14 mouse cellular contexts compared by ENCODE assay signal in the genomic region with DNA sequence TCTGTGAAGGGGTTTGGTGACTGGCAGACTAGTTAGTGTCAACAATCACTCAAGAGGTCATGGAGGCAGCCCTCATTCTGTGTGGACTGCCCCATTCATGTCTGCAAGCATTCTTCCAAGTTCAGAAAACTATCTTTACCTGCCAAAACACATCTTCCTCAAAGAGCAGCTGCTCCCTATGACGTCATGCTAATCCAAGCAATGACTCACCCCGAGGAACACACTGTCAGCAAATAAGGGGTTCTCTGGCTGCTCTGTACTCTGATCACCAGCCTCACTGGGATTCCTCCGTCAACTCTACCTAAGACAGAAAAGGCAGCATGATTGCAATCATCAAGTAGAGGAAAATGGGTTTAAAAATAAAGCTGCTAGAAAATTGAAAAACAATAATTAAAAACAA.
DNase-seq lines count a peak whose midpoint lies in the region; ATAC-seq and TF ChIP-seq lines count a peak whose summit lies in the region.
"Had no signal": no experiment of that assay in that cellular context is flagged by ENCODE, and none has a peak within 500 bp of the region (broad histone marks: within the 10 kb centered on the region; RNA-seq: fewer than 3 reads in every experiment).

No protein-coding gene starts in this region.

- H3K4me3 ChIP-seq in forebrain, embryonic 15.5 days, result no peak overlapping the region
- H3K4me3 ChIP-seq in forebrain, embryonic 10.5 days, result no peak overlapping the region
- H3K4me3 ChIP-seq in midbrain, postnatal 0 days (ENCODE audit: low read depth, low read length), result no peak overlapping the region
- no peak overlapping the region for H3K4me3 ChIP-seq in midbrain, embryonic 16.5 days (ENCODE audit: low read depth, low read length)
- H3K4me3 ChIP-seq in embryonic facial prominence, embryonic 14.5 days (ENCODE audit: low read depth, low read length), result no peak overlapping the region
- H3K4me3 ChIP-seq in stomach, postnatal 0 days (ENCODE audit: low read depth, low read length), result no peak overlapping the region
- H3K4me3 ChIP-seq: hindbrain, embryonic 15.5 days; midbrain, embryonic 12.5 days had no signal

- TF ChIP-seq CTCF in midbrain, postnatal 0 days (IDR thresholded peaks at IDR 0.05), result no peak
- no peak for TF ChIP-seq CTCF in stomach, postnatal 0 days (IDR thresholded peaks at IDR 0.05; ENCODE audit: low read depth)

- H3K4me2 ChIP-seq in forebrain, embryonic 15.5 days (replicated peaks), result no peak overlapping the region
- H3K4me2 ChIP-seq in midbrain, postnatal 0 days (ENCODE audit: low read depth, low read length, poor library complexity, severe bottlenecking), result no peak overlapping the region
- no peak overlapping the region for H3K4me2 ChIP-seq in midbrain, embryonic 16.5 days (ENCODE audit: low read length)
- H3K4me2 ChIP-seq in embryonic facial prominence, embryonic 14.5 days (ENCODE audit: low read depth, low read length), result no peak overlapping the region
- H3K4me2 ChIP-seq in stomach, postnatal 0 days (replicated peaks; ENCODE audit: low read depth), result no peak overlapping the region
- H3K4me2 ChIP-seq: hindbrain, embryonic 15.5 days; midbrain, embryonic 12.5 days had no signal

- ATAC-seq in forebrain, embryonic 15.5 days (replicated peaks), result 0 out of 2 replicates have a peak, but pooled peaks have one; percentile 26
- ATAC-seq in midbrain, postnatal 0 days (ENCODE audit: low FRiP score), result 0 out of 2 replicates have a peak, but pooled peaks have one; percentile 41
- ATAC-seq in midbrain, embryonic 16.5 days, result no peak
- peak; percentile 37; the same call in 1 of the 2 replicates for ATAC-seq in embryonic facial prominence, embryonic 14.5 days (ENCODE audit: low read depth)
- ATAC-seq in stomach, postnatal 0 days (ENCODE audit: low FRiP score, low TSS enrichment), result peak; percentile 74; the same call in 1 of the 2 replicates

- no peaks in the 10 kb centered on the region for H3K27me3 ChIP-seq in forebrain, embryonic 15.5 days
- no peaks in the 10 kb centered on the region for H3K27me3 ChIP-seq in forebrain, embryonic 10.5 days (ENCODE audit: poor library complexity, severe bottlenecking)
- H3K27me3 ChIP-seq in midbrain, postnatal 0 days (ENCODE audit: insufficient read depth, low read length), result no peaks in the 10 kb centered on the region
- H3K27me3 ChIP-seq in midbrain, embryonic 16.5 days (ENCODE audit: control insufficient read depth, insufficient read depth, low read depth, low read length), result no peaks in the 10 kb centered on the region
- no peaks in the 10 kb centered on the region for H3K27me3 ChIP-seq in embryonic facial prominence, embryonic 14.5 days (replicated peaks; ENCODE audit: control insufficient read depth, insufficient read depth, low read length)
- H3K27me3 ChIP-seq in stomach, postnatal 0 days (ENCODE audit: control insufficient read depth, insufficient read depth, low read length), result no peaks in the 10 kb centered on the region
- H3K27me3 ChIP-seq: hindbrain, embryonic 15.5 days; midbrain, embryonic 12.5 days had no signal

- TF ChIP-seq EP300 in stomach, postnatal 0 days (optimal IDR thresholded peaks at IDR 0.05), result no peak

- 22% methylated on average over 3 of the region's 3 CpGs for WGBS in forebrain, embryonic 15.5 days
- 74% methylated on average over 3 of the region's 3 CpGs for WGBS in forebrain, embryonic 10.5 days
- 43% methylated on average over 3 of the region's 3 CpGs for WGBS in midbrain, postnatal 0 days
- WGBS in midbrain, embryonic 16.5 days, result 48% methylated on average over 3 of the region's 3 CpGs
- WGBS in embryonic facial prominence, embryonic 14.5 days, result 27% methylated on average over 3 of the region's 3 CpGs
- 22% methylated on average over 3 of the region's 3 CpGs for WGBS in stomach, postnatal 0 days

- H3K36me3 ChIP-seq in forebrain, embryonic 15.5 days, result no peaks in the 10 kb centered on the region
- no peaks in the 10 kb centered on the region for H3K36me3 ChIP-seq in forebrain, embryonic 10.5 days (replicated peaks)
- no peaks in the 10 kb centered on the region for H3K36me3 ChIP-seq in midbrain, postnatal 0 days (ENCODE audit: insufficient read depth, low read length)
- H3K36me3 ChIP-seq in midbrain, embryonic 16.5 days (ENCODE audit: control insufficient read depth, insufficient read depth, low read length), result no peaks in the 10 kb centered on the region
- H3K36me3 ChIP-seq in embryonic facial prominence, embryonic 14.5 days (ENCODE audit: control insufficient read depth, insufficient read depth, low read length), result no peaks in the 10 kb centered on the region
- no peaks in the 10 kb centered on the region for H3K36me3 ChIP-seq in stomach, postnatal 0 days (ENCODE audit: control insufficient read depth, insufficient read depth, low read length)
- H3K36me3 ChIP-seq: hindbrain, embryonic 15.5 days; midbrain, embryonic 12.5 days had no signal

- no peaks in the 10 kb centered on the region for H3K9me3 ChIP-seq in forebrain, embryonic 15.5 days
- no peaks in the 10 kb centered on the region for H3K9me3 ChIP-seq in forebrain, embryonic 10.5 days
- H3K9me3 ChIP-seq in midbrain, postnatal 0 days (ENCODE audit: low read length), result no peaks in the 10 kb centered on the region
- H3K9me3 ChIP-seq in midbrain, embryonic 16.5 days (replicated peaks; ENCODE audit: control insufficient read depth, low read length, poor library complexity, severe bottlenecking), result no peaks in the 10 kb centered on the region
- no peaks in the 10 kb centered on the region for H3K9me3 ChIP-seq in embryonic facial prominence, embryonic 14.5 days (ENCODE audit: control insufficient read depth, low read length)
- H3K9me3 ChIP-seq in stomach, postnatal 0 days (ENCODE audit: control insufficient read depth, low read length), result no peaks in the 10 kb centered on the region
- H3K9me3 ChIP-seq: hindbrain, embryonic 15.5 days; midbrain, embryonic 12.5 days had no signal

- H3K4me1 ChIP-seq in forebrain, embryonic 15.5 days, result peaks cover under 1% of the 10 kb centered on the region; the same call in 1 of the 2 replicates
- 0 out of 2 replicates have a peak, but pooled peaks cover 2% of the 10 kb centered on the region for H3K4me1 ChIP-seq in forebrain, embryonic 10.5 days
- H3K4me1 ChIP-seq in midbrain, postnatal 0 days (ENCODE audit: insufficient read depth, low read length), result no peaks in the 10 kb centered on the region
- no peaks in the 10 kb centered on the region for H3K4me1 ChIP-seq in midbrain, embryonic 16.5 days (ENCODE audit: control insufficient read depth, insufficient read depth, low read length)
- H3K4me1 ChIP-seq in embryonic facial prominence, embryonic 14.5 days (ENCODE audit: control insufficient read depth, insufficient read depth, low read length), result peaks cover 6% of the 10 kb centered on the region
- H3K4me1 ChIP-seq in stomach, postnatal 0 days (replicated peaks; ENCODE audit: control insufficient read depth, insufficient read depth), result no peaks in the 10 kb centered on the region
- H3K4me1 ChIP-seq: hindbrain, embryonic 15.5 days had no signal

- DNase-seq in forebrain, embryonic 10.5 days (ENCODE audit: extremely low spot score, low spot score), result no peak
- DNase-seq in midbrain, postnatal 0 days (ENCODE audit: low spot score), result no peak
- DNase-seq in embryonic facial prominence, embryonic 14.5 days (ENCODE audit: low spot score), result peak; percentile 67
- DNase-seq in stomach, postnatal 0 days (ENCODE audit: low spot score), result peak; percentile 33
- no peak for DNase-seq in kidney, postnatal 10 days
- DNase-seq in kidney, postnatal 4 days, result no peak
- DNase-seq: kidney, postnatal 36 days; left cerebral cortex, postnatal 4 days; thymus, adult 2 months had no signal

- no peak overlapping the region for H3K27ac ChIP-seq in forebrain, embryonic 15.5 days (replicated peaks)
- no peak overlapping the region for H3K27ac ChIP-seq in forebrain, embryonic 10.5 days
- H3K27ac ChIP-seq in midbrain, postnatal 0 days (ENCODE audit: low read depth, low read length), result no peak overlapping the region
- H3K27ac ChIP-seq in midbrain, embryonic 16.5 days (ENCODE audit: low read length), result no peak overlapping the region
- no peak overlapping the region for H3K27ac ChIP-seq in embryonic facial prominence, embryonic 14.5 days (replicated peaks; ENCODE audit: low read depth, low read length)
- no peak overlapping the region for H3K27ac ChIP-seq in stomach, postnatal 0 days (replicated peaks)
- H3K27ac ChIP-seq: hindbrain, embryonic 15.5 days; macrophage; midbrain, embryonic 12.5 days had no signal

- H3K9ac ChIP-seq in forebrain, embryonic 15.5 days (replicated peaks), result no peak overlapping the region
- H3K9ac ChIP-seq in midbrain, postnatal 0 days (replicated peaks; ENCODE audit: low read length, poor library complexity, severe bottlenecking), result no peak overlapping the region
- no peak overlapping the region for H3K9ac ChIP-seq in midbrain, embryonic 16.5 days (ENCODE audit: low read depth, low read length)
- H3K9ac ChIP-seq in embryonic facial prominence, embryonic 14.5 days (ENCODE audit: low read depth, low read length), result no peak overlapping the region
- H3K9ac ChIP-seq in stomach, postnatal 0 days (ENCODE audit: low read length), result no peak overlapping the region
- H3K9ac ChIP-seq: hindbrain, embryonic 15.5 days; midbrain, embryonic 12.5 days had no signal

Comparison
In these comparisons a context has a peak if more than half of its experiments do, and no peak if none do; other contexts are left out.
1. DNase-seq: peak in embryonic facial prominence, embryonic 14.5 days (single experiment) and stomach, postnatal 0 days (single experiment); none in forebrain, embryonic 10.5 days (single experiment), midbrain, postnatal 0 days (single experiment), kidney, postnatal 10 days (single experiment) and kidney, postnatal 4 days (0 of 2).